Mouse (Mus musculus) hematopoietic multipotent progenitor cell, adult 10-12 weeks (in vitro differentiated cells): Measurements from ENCODE around the gene Wdr27. TPM values are rescaled to one million over a fixed set of nuclear protein-coding genes. Genes with fewer than 3 reads are reported as not detected.

Experiments
- polyA plus RNA-seq: library from polyadenylated mRNA; stranded (reverse); fragments of >175 nt; gene quantifications from 2 replicates; pipeline ENCODE4 v1.2.3, GENCODE M21; 2012; ENCODE audit warnings: low replicate concordance

Wdr27 gene
- 0.74 and 2.6 TPM in 2 replicates for polyA plus RNA-seq

GRCm38 (mm10) chr17:14943009-14943728 lies at the start of gene Wdr27, which contains the start of gene 1600012H06Rik:
Gene Wdr27, minus strand, starts transcription at chr17:14943158.
Gene 1600012H06Rik, plus strand, starts transcription at chr17:14943184.

GRCm38 (mm10) chr17:14978362-14979038 lies 35.5 kb upstream of the Wdr27 start, which contains the start of the genes 9030025P20Rik and Gm3417:
Gene 9030025P20Rik, plus strand, starts transcription at chr17:14978468.
Gene Gm3417, minus strand, starts transcription at chr17:14978790.

GRCm38 (mm10) chr17:14960951-14961556 lies 18.1 kb upstream of the Wdr27 start, which contains the start of gene Phf10:
Gene Phf10, minus strand, starts transcription at chr17:14961273.

Other genes with a start within 250 kb of the Wdr27 start
- gene Thbs2, start 248.9 kb downstream of the Wdr27 start, polyA plus RNA-seq = 0.03 and 0.04 TPM in 2 replicates
- gene 1600012H06Rik, start within 50 bp of the Wdr27 start, polyA plus RNA-seq = 4.5 and 6.3 TPM in 2 replicates
- gene Phf10, start 18.1 kb upstream of the Wdr27 start, polyA plus RNA-seq = 18.7 and 23.8 TPM in 2 replicates
- 6.5 and 6.6 TPM in 2 replicates for gene 9030025P20Rik, start 35.3 kb upstream of the Wdr27 start, polyA plus RNA-seq
- 3.5 and 6.1 TPM in 2 replicates for gene Gm3417, start 35.6 kb upstream of the Wdr27 start, polyA plus RNA-seq
- gene Gm3435, start 67.0 kb upstream of the Wdr27 start, polyA plus RNA-seq = 0.31 and 3.6 TPM in 2 replicates
- 5.2 and 6.3 TPM in 2 replicates for gene Ermard, start 98.0 kb upstream of the Wdr27 start, polyA plus RNA-seq
- 0.96 TPM in 1 of 2 replicates, not detected in the other for gene Tcte3, start 98.3 kb upstream of the Wdr27 start, polyA plus RNA-seq
- gene Gm3448, start 98.4 kb upstream of the Wdr27 start, polyA plus RNA-seq = 2.2 and 2.4 TPM in 2 replicates